Mouse (Mus musculus) G1E (cell line): ENCODE results near the gene Ogfod1.

Experiments
- CTCF ChIP-seq: IDR thresholded peaks from 2 replicates; pipeline ENCODE4 v1.5.1; 2012; ENCODE audit warnings: low read depth, low read length, inconsistent platforms, mixed read lengths
- GATA1 ChIP-seq: IDR thresholded peaks from 2 replicates; pipeline ENCODE4 v1.6.1; 2012; ENCODE audit warnings: borderline replicate concordance, low read length, inconsistent platforms, mixed read lengths
- GATA2 ChIP-seq: IDR thresholded peaks from 2 replicates; pipeline ENCODE4 v1.6.1; 2012; ENCODE audit warnings: low read depth, low read length, inconsistent platforms, borderline replicate concordance
- POLR2AphosphoS5 ChIP-seq: IDR thresholded peaks from 2 replicates; pipeline ENCODE4 v1.6.1; 2012; ENCODE audit warnings: low read depth, low read length, inconsistent platforms; ENCODE audit not compliant: insufficient replicate concordance
- TAL1 ChIP-seq: conservative IDR thresholded peaks from 2 replicates; pipeline ENCODE4 v1.6.1; 2012; ENCODE audit warnings: low read depth, low read length, inconsistent platforms, mixed read lengths

DNA sequence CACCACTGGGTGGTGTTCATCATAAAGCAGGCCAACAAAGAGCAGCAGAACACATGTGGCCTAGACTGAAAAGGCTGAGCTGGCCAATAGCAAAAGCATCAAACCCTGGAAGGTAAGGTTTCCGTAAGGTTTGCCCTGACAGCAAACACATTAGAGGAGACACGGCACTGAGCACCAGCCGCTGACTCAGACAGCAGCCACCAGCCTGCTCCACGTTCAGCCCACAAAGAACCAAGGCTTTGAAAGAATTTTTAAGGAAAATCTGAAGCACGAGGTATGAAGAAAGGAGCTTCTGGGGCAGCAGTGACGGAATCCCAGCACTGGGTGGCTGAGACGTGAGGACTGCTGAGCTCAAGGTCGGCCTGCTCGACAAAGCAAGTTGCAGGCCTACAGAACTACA is 32.9 kb upstream of the Ogfod1 start:
- TF ChIP-seq TAL1: no peak
- TF ChIP-seq CTCF: no peak
- no peak for TF ChIP-seq POLR2AphosphoS5
- no peak for TF ChIP-seq GATA2
- no peak for TF ChIP-seq GATA1
